Mouse (Mus musculus) embryonic facial prominence, embryonic 11.5 days (tissue): Measurements from ENCODE around the gene Zfp819. TPM values are rescaled to one million over a fixed set of nuclear protein-coding genes. Genes with fewer than 3 reads are reported as not detected.
A peak's percentile ranks its signal among the peaks of the same experiment; 100 is the strongest.

Experiments used
- ATAC-seq: fragments of 200-750 bp; cut with Nextera tagmentation; replicated peaks from 2 replicates; pipeline ENCODE4 v1.8.0; 2017; ENCODE audit warnings: low read depth; ENCODE audit not compliant: insufficient number of reproducible peaks, low FRiP score, low TSS enrichment
- DNase-seq: peaks from one replicate; pipeline ENCODE4 v3.0.0-alpha.2; 2015; ENCODE audit warnings: low spot score
- H3K27ac ChIP-seq: fragments of 300-500 bp; sonication (generic); replicated peaks from 2 replicates; pipeline ENCODE4 v1.5.1; 2014; ENCODE audit warnings: mild to moderate bottlenecking, low read depth, low read length, control low read depth
- H3K27me3 ChIP-seq: fragments of 300-500 bp; sonication (generic); 2 replicates; pipeline ENCODE4 v1.6.1; 2014; ENCODE audit warnings: mild to moderate bottlenecking, low read length, moderate library complexity, mixed read lengths; ENCODE audit not compliant: control insufficient read depth, insufficient read depth
- H3K36me3 ChIP-seq: fragments of 300-500 bp; sonication (generic); replicated peaks from 2 replicates; pipeline ENCODE4 v1.6.1; 2014; ENCODE audit warnings: low read depth, mild to moderate bottlenecking, low read length, moderate library complexity, mixed read lengths; ENCODE audit not compliant: control insufficient read depth, insufficient read depth
- H3K4me1 ChIP-seq: fragments of 300-500 bp; sonication (generic); 2 replicates; pipeline ENCODE4 v1.6.1; 2014; ENCODE audit warnings: low read length, mixed read lengths; ENCODE audit not compliant: control insufficient read depth, insufficient read depth
- H3K4me2 ChIP-seq: fragments of 300-500 bp; sonication (generic); 2 replicates; pipeline ENCODE4 v1.6.1; 2014; ENCODE audit warnings: low read depth, mild to moderate bottlenecking, control low read depth, low read length, moderate library complexity
- H3K4me3 ChIP-seq: fragments of 300-500 bp; sonication (generic); 2 replicates; pipeline ENCODE4 v1.5.1; 2014; ENCODE audit warnings: low read depth, low read length, control low read depth
- H3K9ac ChIP-seq: fragments of 300-500 bp; sonication (generic); replicated peaks from 2 replicates; pipeline ENCODE4 v1.6.1; 2014; ENCODE audit warnings: mild to moderate bottlenecking, control low read depth, low read length
- H3K9me3 ChIP-seq: fragments of 300-500 bp; sonication (generic); replicated peaks from 2 replicates; pipeline ENCODE4 v1.6.1; 2016; ENCODE audit warnings: mild to moderate bottlenecking, low read length, inconsistent platforms, mixed read lengths; ENCODE audit not compliant: control insufficient read depth
- WGBS: fragments of 180-500 bp; shearing (Covaris S2); extraction: QIAGEN DNeasy Blood & Tissue Kit; methylation state at CpG from one replicate; pipeline ENCODE4 v1.1.7; 2014; 5-methylcytosine and 5-hydroxymethylcytosine counted together
- polyA plus RNA-seq: library from polyadenylated mRNA; unstranded; fragments of >200 nt; fragmentation: Nextera tagmentation; extraction: Ambion mirVana; gene quantifications from 2 replicates; pipeline ENCODE4 v1.2.1, GENCODE M21; 2014

Zfp819 gene
- polyA plus RNA-seq, 1 experiment from 2014 or later, result 0.67 TPM

DNA sequence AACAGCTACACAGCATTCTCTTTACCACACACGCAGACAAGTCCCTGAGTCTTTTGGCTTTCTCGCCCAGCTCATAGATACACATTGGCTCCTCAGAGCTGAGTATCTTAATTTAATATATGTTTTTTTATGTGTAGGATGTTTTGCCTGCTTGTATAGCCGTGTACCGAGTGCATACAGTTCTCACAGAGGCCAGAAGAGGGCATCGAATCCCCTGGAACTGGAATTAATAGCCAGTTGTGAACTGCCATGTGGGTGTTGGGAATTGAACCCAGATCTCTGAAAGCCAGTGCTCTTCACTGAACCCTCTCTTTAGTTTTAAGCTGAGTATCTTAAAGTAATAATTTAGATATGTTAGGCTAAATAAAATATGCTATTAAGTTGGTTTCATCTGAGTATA, 22.2 kb upstream of the Zfp819 start:
- Histone ChIP-seq H3K9me3 (no peaks in the 10 kb centered on the region), H3K27me3 (no peaks in the 10 kb centered on the region), H3K9ac (no peak overlapping the region), H3K27ac (no peak overlapping the region), H3K4me1 (no peaks in the 10 kb centered on the region), H3K36me3 (peaks cover 14% of the 10 kb centered on the region), H3K4me3 (no peak overlapping the region), H3K4me2 (no peak overlapping the region)
- no peak for ATAC-seq
- peak; percentile 20 for DNase-seq
- 93% methylated on average over 5 of the region's 5 CpGs for WGBS

DNA sequence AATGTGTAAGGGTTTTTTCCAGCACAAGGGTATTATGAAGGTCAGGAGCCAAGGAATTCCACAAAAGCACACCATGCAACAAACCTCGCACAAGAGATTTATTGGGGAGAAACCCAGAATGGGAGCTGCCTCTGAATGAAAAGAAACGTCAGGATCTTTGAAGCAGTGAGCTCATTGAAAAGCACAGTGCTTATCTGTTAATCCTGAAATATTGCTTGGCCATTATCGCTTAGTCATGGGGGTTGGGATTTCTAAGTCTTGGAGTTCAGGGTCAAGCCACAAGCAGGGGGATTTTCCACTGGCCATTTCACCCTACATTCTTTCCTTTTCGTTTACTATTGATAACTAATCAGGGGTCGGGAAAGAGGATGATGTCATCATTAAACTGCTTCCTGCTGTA, 5.1 kb upstream of the Zfp819 start:
- Histone ChIP-seq H3K27ac (no peak overlapping the region), H3K9ac (no peak overlapping the region), H3K36me3 (no peaks in the 10 kb centered on the region), H3K4me2 (no peak overlapping the region), H3K9me3 (no peaks in the 10 kb centered on the region), H3K27me3 (no peaks in the 10 kb centered on the region), H3K4me1 (no peaks in the 10 kb centered on the region), H3K4me3 (no peak overlapping the region)
- DNase-seq, result no peak
- no peak for ATAC-seq
- 46% methylated on average over 5 of the region's 5 CpGs for WGBS

DNA sequence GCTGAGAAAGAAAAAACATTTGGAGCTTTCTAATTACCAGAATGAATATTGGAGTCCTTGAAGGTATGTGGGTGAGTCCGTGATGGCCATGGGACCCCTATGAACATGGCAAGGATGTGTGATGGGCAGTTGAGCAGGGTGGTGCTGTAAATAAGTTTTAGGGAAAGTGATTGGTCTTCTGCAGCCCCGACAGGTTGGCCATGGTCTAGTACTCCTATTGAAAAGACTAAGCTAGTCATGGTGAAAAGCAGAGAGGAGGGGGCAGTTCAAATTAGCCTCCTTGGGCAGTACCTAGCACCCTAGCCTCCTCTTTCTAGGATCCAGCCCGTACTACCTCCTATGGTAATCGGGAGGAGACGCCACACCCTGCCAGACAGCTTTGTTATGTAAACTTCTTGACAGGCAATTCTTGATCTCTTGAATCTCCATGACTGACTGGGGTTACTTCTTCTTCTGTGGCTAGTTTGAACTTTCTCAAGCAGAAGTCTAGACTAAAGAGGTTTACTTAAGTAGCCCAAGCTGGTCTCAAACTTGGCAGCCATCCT, 846 bp downstream of the Zfp819 start:
- Histone ChIP-seq H3K9me3 (no peaks in the 10 kb centered on the region), H3K4me3 (no peak overlapping the region), H3K4me1 (no peaks in the 10 kb centered on the region), H3K4me2 (no peak overlapping the region; the same call in 1 of the 2 replicates), H3K9ac (no peak overlapping the region), H3K36me3 (no peaks in the 10 kb centered on the region), H3K27me3 (no peaks in the 10 kb centered on the region), H3K27ac (no peak overlapping the region)
- DNase-seq, result no peak
- no peak for ATAC-seq
- WGBS, result 47% methylated on average over 5 of the region's 5 CpGs

DNA sequence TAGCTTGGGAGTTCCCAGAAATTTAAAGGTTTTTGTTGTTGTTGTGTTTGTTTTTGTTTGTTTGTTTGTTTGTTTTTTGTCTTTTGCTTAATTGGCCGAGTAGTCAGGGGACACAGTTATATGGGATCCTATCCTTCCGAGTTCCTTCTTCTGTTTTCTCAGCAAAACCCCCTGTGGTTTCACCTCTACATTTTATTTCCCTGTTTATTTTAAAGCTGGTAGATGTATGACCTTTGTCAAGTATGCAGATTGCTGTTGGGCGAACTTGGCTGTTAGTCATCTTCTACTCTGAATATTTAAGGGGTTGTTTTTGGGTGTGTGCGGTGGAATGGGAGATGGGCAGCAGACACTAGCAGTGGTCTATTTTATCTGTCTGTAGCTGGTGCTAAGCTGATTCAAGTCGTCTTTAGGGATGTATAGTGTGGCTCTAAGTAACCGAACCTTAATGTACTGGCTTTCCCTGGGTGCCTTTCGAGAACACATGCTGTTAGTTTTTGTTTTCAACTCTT, 1.4 kb downstream of the Zfp819 start:
- no peak for DNase-seq
- H3K27ac ChIP-seq, result no peak overlapping the region

DNA sequence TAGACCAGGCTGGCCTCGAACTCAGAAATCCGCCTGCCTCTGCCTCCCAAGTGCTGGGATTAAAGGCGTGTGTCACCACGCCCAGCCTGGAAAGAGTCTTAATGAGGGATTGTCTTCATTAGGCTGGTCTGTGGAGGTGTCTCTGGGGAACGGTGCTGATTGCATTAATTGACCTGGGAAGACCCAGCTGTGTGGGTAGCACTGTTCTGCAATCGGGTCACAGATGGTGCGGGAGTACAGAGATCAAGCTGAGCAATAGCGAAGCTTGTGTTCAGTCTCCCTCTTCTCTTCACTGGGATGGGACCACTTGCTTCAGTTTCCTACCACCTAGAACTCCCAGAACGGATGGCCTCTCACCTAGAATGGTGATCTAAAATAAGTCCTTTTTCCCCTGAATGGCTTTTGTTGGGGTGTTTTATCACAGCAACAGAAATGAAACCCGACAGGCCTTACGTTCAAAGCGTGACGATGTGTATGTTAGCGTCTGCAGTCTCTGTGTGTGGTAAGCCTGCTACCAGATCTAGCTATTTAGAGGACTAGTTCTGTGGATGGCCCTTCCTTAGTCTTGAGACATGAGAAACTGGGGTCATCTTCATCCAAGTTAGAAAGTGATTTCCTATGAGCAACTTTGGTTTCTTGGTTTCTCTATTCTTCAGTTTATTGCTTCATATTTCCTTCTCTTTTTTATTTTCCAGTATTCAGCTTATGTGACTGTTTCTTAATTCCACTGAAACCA, 7.0 kb downstream of the Zfp819 start:
- ATAC-seq, result no peak
- DNase-seq, result no peak
- Histone ChIP-seq H3K27me3 (no peaks in the 10 kb centered on the region), H3K36me3 (no peaks in the 10 kb centered on the region), H3K4me2 (no peak overlapping the region), H3K4me1 (no peaks in the 10 kb centered on the region), H3K9me3 (no peaks in the 10 kb centered on the region), H3K27ac (no peak overlapping the region), H3K9ac (no peak overlapping the region), H3K4me3 (no peak overlapping the region)
- WGBS, result 87% methylated on average over 13 of the region's 14 CpGs

More for the DNA sequence above, 1.4 kb downstream of the Zfp819 start:
- no peaks in the 10 kb centered on the region for H3K36me3 ChIP-seq
- WGBS, result 81% methylated on average over 7 of the region's 7 CpGs
- ATAC-seq, result no peak
- H3K4me3 ChIP-seq, result no peak overlapping the region
- no peak overlapping the region for H3K9ac ChIP-seq
- H3K4me2 ChIP-seq, result no peak overlapping the region
- no peaks in the 10 kb centered on the region for H3K4me1 ChIP-seq
- H3K27me3 ChIP-seq, result no peaks in the 10 kb centered on the region
- H3K9me3 ChIP-seq, result no peaks in the 10 kb centered on the region

DNA sequence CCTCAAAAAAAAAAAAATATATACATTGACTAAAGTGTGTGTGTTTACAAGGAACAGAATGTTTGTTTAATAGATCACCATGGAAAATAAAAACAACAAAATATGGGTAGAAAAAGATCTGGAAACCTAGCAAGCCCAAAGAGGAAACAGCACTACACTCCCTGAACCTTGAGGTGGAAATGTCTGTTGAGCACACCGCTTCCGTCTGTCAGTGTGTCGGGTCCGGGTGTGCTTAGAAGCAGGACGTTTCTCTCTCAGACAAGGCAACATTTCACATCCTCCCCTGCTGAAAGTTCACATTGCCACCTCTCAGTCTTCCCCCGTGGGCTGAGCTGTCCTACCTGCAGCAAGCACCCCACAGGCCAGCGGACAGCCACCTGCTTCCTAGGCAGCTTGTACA, 16.0 kb downstream of the Zfp819 start:
- H3K4me2 ChIP-seq, result no peak overlapping the region
- H3K27ac ChIP-seq, result no peak overlapping the region
- H3K27me3 ChIP-seq, result no peaks in the 10 kb centered on the region
- ATAC-seq, result no peak
- H3K9ac ChIP-seq, result no peak overlapping the region
- no peaks in the 10 kb centered on the region for H3K9me3 ChIP-seq
- no peaks in the 10 kb centered on the region for H3K4me1 ChIP-seq
- WGBS, result 82% methylated on average over 7 of the region's 7 CpGs
- no peaks in the 10 kb centered on the region for H3K36me3 ChIP-seq
- H3K4me3 ChIP-seq, result no peak overlapping the region
- DNase-seq, result no peak

DNA sequence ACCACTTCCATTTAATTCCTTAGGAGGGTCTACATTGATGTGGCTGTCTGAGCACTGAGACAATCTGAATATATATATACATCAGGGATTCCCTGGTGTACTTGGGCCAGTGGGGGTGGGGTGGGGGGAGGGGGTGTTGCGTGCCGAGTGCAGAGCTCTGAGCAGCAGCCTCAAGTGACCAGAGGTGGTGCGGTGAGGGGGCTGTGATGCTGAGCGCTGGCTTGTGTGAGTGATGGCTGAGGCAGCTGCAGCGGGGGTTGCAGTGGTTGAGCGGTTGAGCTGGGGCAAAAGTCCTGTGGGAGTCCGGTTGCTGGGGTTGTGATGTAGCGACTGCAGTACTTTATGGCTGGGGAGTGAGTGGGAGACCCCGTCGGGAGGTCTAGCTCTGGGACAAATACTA, 16.9 kb downstream of the Zfp819 start:
- ATAC-seq (peak; percentile 56; the same call in 1 of the 2 replicates), DNase-seq (peak; percentile 36)
- Histone ChIP-seq H3K27me3 (no peaks in the 10 kb centered on the region), H3K9me3 (no peaks in the 10 kb centered on the region), H3K4me2 (no peak overlapping the region), H3K27ac (no peak overlapping the region), H3K9ac (no peak overlapping the region), H3K4me1 (no peaks in the 10 kb centered on the region), H3K36me3 (no peaks in the 10 kb centered on the region), H3K4me3 (no peak overlapping the region)
- 13% methylated on average over 10 of the region's 10 CpGs for WGBS

DNA sequence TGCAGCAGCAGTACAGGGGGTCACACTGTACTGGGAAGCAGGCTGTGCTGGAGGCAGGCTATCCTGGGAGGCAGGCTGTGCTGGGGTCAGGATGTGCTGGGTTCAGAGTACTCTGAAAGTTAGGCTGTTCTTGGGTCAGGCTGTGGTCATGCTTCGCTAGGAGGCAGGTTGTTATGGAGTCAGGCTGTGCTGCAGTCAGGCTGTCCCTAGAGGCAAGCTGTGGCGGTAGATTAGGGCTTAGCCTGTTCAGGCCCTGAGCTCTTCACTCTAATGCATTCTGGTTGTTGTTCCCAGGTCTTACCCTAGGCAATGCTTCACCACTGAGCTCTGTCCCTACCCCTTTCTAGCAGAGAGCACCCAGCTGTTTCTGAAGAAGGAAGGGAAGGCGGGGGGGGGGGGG, 18.1 kb downstream of the Zfp819 start:
- DNase-seq (no peak), ATAC-seq (no peak)
- Histone ChIP-seq H3K36me3 (no peaks in the 10 kb centered on the region), H3K4me3 (no peak overlapping the region), H3K27ac (no peak overlapping the region), H3K4me1 (no peaks in the 10 kb centered on the region), H3K9ac (no peak overlapping the region), H3K9me3 (no peaks in the 10 kb centered on the region), H3K27me3 (no peaks in the 10 kb centered on the region), H3K4me2 (no peak overlapping the region)
- 52% methylated on average over 3 of the region's 3 CpGs for WGBS
